Mouse (Mus musculus): ENCODE measurements at regions not wholly inside any gene's neighbourhood (a gene's known extent, or its start where the extent isn't known, plus 50 kb on each side); places are given as distances from the start of the nearest gene placed in this dataset.

DNA sequence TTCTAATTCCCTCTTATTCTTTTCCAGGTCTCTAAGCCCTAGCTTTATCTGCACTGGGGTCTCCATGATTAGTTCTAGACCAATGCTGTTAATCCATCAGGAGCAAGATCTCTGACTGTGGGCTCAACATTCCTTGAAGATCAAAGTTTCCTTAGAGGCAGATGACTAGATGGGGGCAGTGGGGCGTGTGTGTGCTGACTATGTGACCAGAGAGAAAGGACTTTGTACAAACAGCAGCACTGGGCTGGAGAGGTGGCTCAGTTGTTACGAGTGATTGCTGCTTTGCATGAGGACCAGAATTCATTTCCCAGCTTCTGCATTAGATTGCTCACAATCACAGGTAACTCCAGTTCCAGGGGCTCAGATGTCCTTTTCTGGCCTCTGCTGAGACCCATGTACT, 250.1 kb upstream of the Zfp930 start:
- no peak for TF ChIP-seq GATA4 (IDR thresholded peaks at IDR 0.05; ENCODE audit: insufficient replicate concordance, low read length)

DNA sequence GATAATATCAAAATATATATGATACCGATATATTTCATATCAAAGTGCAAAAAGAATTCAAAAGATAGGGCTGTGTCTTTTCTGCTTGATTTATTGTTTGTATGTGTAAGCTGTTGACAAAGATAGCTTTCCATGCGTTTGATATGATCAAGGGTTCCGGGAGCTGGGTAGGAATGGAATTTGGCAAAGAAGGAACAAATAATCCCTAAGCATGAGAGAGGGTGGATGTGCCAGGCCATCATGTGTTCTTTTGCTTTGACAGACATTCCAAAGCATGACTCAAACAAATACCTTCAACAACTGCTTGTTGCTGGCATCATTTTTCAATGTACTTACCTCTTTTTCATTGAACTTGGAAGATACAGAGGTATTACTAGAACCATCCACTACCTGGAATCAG, 246.9 kb upstream of the Zfp930 start:
- TF ChIP-seq GATA4 (IDR thresholded peaks at IDR 0.05; ENCODE audit: insufficient replicate concordance, low read length), result no peak

DNA sequence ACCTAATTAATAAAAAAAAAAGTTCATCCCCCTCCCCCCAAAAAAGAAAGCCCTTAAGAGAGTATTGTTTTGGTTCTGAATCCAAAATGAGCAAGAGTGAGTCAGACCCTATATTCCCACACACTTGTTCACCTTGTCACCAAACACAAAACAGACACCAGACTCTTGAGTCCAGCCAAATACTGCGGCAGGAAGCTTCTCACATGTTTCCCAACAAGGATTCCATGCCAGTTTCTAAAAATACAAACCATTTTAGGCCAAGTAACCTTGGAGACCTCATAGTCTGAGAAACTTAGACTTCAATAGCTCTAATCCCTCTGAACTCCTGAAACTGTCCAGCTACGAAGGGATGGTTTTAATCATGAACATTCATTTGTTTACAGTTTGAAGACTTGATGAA, 233.1 kb upstream of the Zfp930 start:
- TF ChIP-seq GATA4 (IDR thresholded peaks at IDR 0.05; ENCODE audit: insufficient replicate concordance, low read length), result no peak

- no peak for TF ChIP-seq GATA4 (IDR thresholded peaks at IDR 0.05; ENCODE audit: insufficient replicate concordance, low read length)
These were observed 231.7 kb upstream of the Zfp930 start for GRCm38 (mm10) chr8:68977159-68977558.

- peak; percentile 34; the same call in 1 of the 2 replicates for TF ChIP-seq GATA4 (IDR thresholded peaks at IDR 0.05; ENCODE audit: insufficient replicate concordance, low read length)
These were observed 225.1 kb upstream of the Zfp930 start for GRCm38 (mm10) chr8:68983691-68984090.

DNA sequence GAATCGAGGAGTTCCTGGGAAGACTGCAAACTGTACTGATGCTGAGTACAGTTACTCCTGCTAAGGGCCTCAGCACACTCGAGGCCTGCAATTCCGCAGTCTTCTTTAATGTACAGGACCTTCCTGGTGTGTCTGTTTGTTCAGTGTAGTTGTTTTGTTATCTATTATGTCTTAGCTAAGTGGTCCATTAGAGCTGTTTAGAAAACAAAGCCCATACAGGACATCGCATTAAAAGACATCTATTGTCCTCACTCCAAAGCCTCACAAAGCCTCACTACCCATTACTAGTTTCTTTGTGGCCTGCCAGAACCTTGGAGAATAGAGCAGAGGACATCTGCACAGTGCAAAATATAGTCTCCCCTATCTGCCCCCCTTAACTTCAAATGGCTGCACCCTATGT, 224.4 kb upstream of the Zfp930 start:
- TF ChIP-seq GATA4 (IDR thresholded peaks at IDR 0.05; ENCODE audit: insufficient replicate concordance, low read length), result no peak

GRCm38 (mm10) chr8:68986425-68986824, 222.4 kb upstream of the Zfp930 start:
- TF ChIP-seq GATA4 (IDR thresholded peaks at IDR 0.05; ENCODE audit: insufficient replicate concordance, low read length), result no peak

Data from liver, adult (tissue).